Mouse (Mus musculus) kidney, postnatal 0 days (tissue): Measurements from ENCODE around the gene Tcea3. TPM values are rescaled to one million over a fixed set of nuclear protein-coding genes. Genes with fewer than 3 reads are reported as not detected.

Source experiments
- ATAC-seq: fragments of 200-750 bp; cut with Nextera tagmentation; replicated peaks from 2 replicates; pipeline ENCODE4 v1.8.0; 2017; ENCODE audit warnings: low read depth, moderate number of reproducible peaks, moderate TSS enrichment, moderate library complexity; ENCODE audit not compliant: low FRiP score
- DNase-seq: peaks from one replicate; pipeline ENCODE4 v3.0.0-alpha.2; 2016; ENCODE audit warnings: low spot score
- H3K27ac ChIP-seq: fragments of 300-500 bp; sonication (generic); 2 replicates; pipeline ENCODE4 v1.5.1; 2014; ENCODE audit warnings: mild to moderate bottlenecking
- H3K27me3 ChIP-seq: fragments of 300-500 bp; sonication (generic); 2 replicates; pipeline ENCODE4 v1.6.1; 2014; ENCODE audit warnings: low read length, mixed read lengths; ENCODE audit not compliant: insufficient read depth
- H3K36me3 ChIP-seq: fragments of 300-500 bp; sonication (generic); 2 replicates; pipeline ENCODE4 v1.6.1; 2014; ENCODE audit warnings: low read length, mixed read lengths; ENCODE audit not compliant: insufficient read depth
- H3K4me1 ChIP-seq: fragments of 300-500 bp; sonication (generic); replicated peaks from 2 replicates; pipeline ENCODE4 v1.6.1; 2014; ENCODE audit warnings: antibody characterized with exemption, low read length, mixed read lengths; ENCODE audit not compliant: insufficient read depth
- H3K4me2 ChIP-seq: fragments of 300-500 bp; sonication (generic); 2 replicates; pipeline ENCODE4 v1.6.1; 2014; ENCODE audit warnings: mild to moderate bottlenecking, low read length, moderate library complexity, mixed read lengths
- H3K4me3 ChIP-seq: fragments of 300-500 bp; sonication (generic); replicated peaks from 2 replicates; pipeline ENCODE4 v1.5.1; 2014; ENCODE audit warnings: low read depth, low read length
- H3K9ac ChIP-seq: fragments of 300-500 bp; sonication (generic); 2 replicates; pipeline ENCODE4 v1.6.1; 2014; ENCODE audit warnings: low read depth, low read length
- H3K9me3 ChIP-seq: fragments of 300-500 bp; sonication (generic); replicated peaks from 2 replicates; pipeline ENCODE4 v1.6.1; 2016; ENCODE audit warnings: low read length, inconsistent platforms, mixed read lengths
- CTCF ChIP-seq: IDR thresholded peaks from 2 replicates; pipeline ENCODE4 v1.5.1; 2016; ENCODE audit warnings: antibody characterized with exemption, low read depth, mild to moderate bottlenecking, moderate library complexity
- WGBS: fragments of 180-500 bp; shearing (Covaris S2); extraction: QIAGEN DNeasy Blood & Tissue Kit; methylation state at CpG from one replicate; pipeline ENCODE4 v1.1.7; 2014; 5-methylcytosine and 5-hydroxymethylcytosine counted together
- polyA plus RNA-seq: library from polyadenylated mRNA; unstranded; fragments of >200 nt; fragmentation: Nextera tagmentation; extraction: Ambion mirVana; gene quantifications from 2 replicates; pipeline ENCODE4 v1.2.1, GENCODE M21; 2015

Gene Tcea3
- polyA plus RNA-seq, 1 experiment from 2014 or later, result 11.2 TPM

DNA sequence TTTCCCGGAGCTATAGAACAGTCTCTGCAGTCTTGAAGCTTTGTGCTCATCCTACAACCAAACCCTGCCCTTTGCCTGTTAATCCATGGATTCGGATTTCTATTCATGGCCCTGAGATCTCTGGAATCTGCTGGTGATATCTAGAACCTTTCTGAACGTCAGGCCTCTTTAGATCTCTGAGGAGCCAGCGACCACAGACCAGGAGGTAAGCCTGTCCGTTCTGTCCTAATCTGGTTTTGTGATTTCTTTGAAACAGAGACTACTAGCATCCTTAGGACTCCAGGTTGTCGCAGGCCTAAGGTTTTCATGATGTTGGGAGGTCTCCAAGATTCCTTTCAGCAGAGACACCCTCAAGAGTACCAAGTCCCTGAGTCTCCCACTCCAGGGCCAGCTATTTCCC, 37.4 kb downstream of the Tcea3 start:
- ATAC-seq (no peak), DNase-seq (peak; percentile 35)
- Histone ChIP-seq H3K27ac (peak overlapping the region; percentile 96), H3K36me3 (peaks cover 19% of the 10 kb centered on the region), H3K27me3 (no peaks in the 10 kb centered on the region), H3K9ac (peak overlapping the region; percentile 63), H3K4me1 (peaks cover 15% of the 10 kb centered on the region; the same call in 1 of the 2 replicates), H3K4me3 (peak overlapping the region; percentile 62), H3K4me2 (peak overlapping the region; percentile 77), H3K9me3 (no peaks in the 10 kb centered on the region)
- TF ChIP-seq CTCF, result no peak
- WGBS, result 29% methylated on average over 6 of the region's 6 CpGs

DNA sequence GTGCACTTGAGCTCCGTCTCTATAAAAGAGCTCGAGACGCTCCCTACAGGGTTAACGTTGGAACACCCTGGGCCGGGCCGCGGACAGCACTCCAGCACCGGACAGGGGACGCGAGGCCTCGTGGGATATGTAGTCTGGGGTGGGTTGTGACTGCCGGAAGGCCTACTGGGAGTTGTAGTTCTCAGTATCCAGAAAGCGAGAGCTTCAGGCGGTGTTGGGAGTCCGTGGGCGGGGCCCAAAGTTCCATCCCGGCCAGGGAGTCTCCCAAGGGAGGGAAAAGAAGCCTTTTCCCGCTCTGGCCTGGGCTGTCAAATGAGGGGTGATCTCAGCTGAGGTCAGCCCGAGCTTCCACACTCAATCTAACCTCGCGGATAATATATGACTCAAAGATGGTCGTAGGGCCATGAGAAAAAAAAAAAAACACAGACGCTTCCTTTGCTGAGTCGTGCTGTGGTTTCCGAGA, 37.9 kb downstream of the Tcea3 start:
- Histone ChIP-seq H3K36me3 (peaks cover 24% of the 10 kb centered on the region), H3K4me1 (peaks cover 15% of the 10 kb centered on the region; the same call in 1 of the 2 replicates), H3K4me3 (peak overlapping the region; percentile 62), H3K27me3 (no peaks in the 10 kb centered on the region), H3K9me3 (no peaks in the 10 kb centered on the region), H3K4me2 (peak overlapping the region; percentile 77), H3K9ac (peak overlapping the region; percentile 63), H3K27ac (peak overlapping the region; percentile 96)
- 0% methylated on average over 25 of the region's 25 CpGs for WGBS
- peak; percentile 95 for ATAC-seq
- peak; percentile 99 for DNase-seq
- no peak for TF ChIP-seq CTCF

GRCm38 (mm10) chr4:136285811-136286371, 38.4 kb downstream of the Tcea3 start:
- peak; percentile 84 for ATAC-seq
- peak overlapping the region; percentile 77 for H3K4me2 ChIP-seq
- H3K4me3 ChIP-seq, result peak overlapping the region; percentile 62
- under 1% methylated on average over 29 of the region's 29 CpGs for WGBS
- no peaks in the 10 kb centered on the region for H3K27me3 ChIP-seq
- no peaks in the 10 kb centered on the region for H3K9me3 ChIP-seq
- peak overlapping the region; percentile 96 for H3K27ac ChIP-seq
- peaks cover 15% of the 10 kb centered on the region; the same call in 1 of the 2 replicates for H3K4me1 ChIP-seq
- peak; percentile 99 for DNase-seq
- peak overlapping the region; percentile 63 for H3K9ac ChIP-seq
- no peak for TF ChIP-seq CTCF
- H3K36me3 ChIP-seq, result peaks cover 29% of the 10 kb centered on the region

- no peaks in the 10 kb centered on the region for H3K27me3 ChIP-seq
- no peak overlapping the region for H3K27ac ChIP-seq
- 65% methylated on average over 65 of the region's 66 CpGs for WGBS
- no peak overlapping the region for H3K9ac ChIP-seq
- H3K36me3 ChIP-seq, result peaks cover 60% of the 10 kb centered on the region
- ATAC-seq (no peak), DNase-seq (no peak)
- H3K4me3 ChIP-seq, result no peak overlapping the region
- no peaks in the 10 kb centered on the region for H3K9me3 ChIP-seq
- 0 out of 2 replicates have a peak, but pooled peaks cover 10% of the 10 kb centered on the region for H3K4me1 ChIP-seq
- no peak for TF ChIP-seq CTCF
- no peak overlapping the region for H3K4me2 ChIP-seq
Observed at GRCm38 (mm10) chr4:136289918-136290780, 42.6 kb downstream of the Tcea3 start.

DNA sequence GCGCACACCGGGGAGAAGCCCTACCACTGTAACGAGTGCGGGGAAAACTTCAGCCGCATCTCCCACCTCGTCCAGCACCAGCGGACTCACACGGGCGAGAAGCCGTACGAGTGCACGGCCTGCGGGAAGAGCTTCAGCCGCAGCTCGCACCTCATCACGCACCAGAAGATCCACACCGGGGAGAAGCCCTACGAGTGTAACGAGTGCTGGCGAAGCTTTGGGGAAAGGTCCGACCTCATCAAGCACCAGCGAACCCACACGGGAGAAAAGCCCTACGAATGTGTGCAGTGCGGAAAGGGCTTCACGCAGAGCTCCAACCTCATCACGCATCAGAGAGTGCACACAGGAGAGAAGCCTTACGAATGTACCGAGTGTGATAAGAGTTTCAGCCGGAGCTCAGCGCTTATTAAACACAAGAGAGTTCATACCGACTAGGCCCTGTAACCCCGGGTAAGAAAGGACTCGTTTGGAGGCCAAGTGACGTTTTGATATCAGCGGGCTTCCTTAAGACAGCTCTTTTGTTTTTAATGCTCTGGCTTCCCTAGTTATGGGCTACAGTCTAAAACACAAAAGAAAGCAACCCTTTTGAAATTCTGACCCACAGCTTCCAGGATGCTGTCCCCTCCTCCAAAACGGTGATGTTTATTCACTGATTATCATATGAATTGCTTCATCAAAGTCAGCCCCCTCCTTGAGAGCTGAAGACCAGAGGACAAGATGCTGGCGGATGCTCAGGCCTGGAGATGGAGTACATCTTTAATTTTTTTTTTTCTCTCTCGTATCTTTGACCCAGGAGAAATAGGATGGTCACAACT, 43.5 kb downstream of the Tcea3 start:
- 73% methylated on average over 39 of the region's 39 CpGs for WGBS
- no peak for TF ChIP-seq CTCF
- H3K4me1 ChIP-seq, result 0 out of 2 replicates have a peak, but pooled peaks cover 10% of the 10 kb centered on the region
- H3K36me3 ChIP-seq, result peaks cover 60% of the 10 kb centered on the region
- H3K27me3 ChIP-seq, result no peaks in the 10 kb centered on the region
- no peak overlapping the region for H3K9ac ChIP-seq
- DNase-seq (no peak), ATAC-seq (no peak)
- no peak overlapping the region for H3K27ac ChIP-seq
- no peak overlapping the region for H3K4me3 ChIP-seq
- no peak overlapping the region for H3K4me2 ChIP-seq
- H3K9me3 ChIP-seq, result no peaks in the 10 kb centered on the region

GRCm38 (mm10) chr4:136291692-136292091, 44.2 kb downstream of the Tcea3 start:
- H3K4me1 ChIP-seq, result 0 out of 2 replicates have a peak, but pooled peaks cover 6% of the 10 kb centered on the region
- ATAC-seq (no peak), DNase-seq (no peak)
- no peaks in the 10 kb centered on the region for H3K27me3 ChIP-seq
- H3K4me2 ChIP-seq, result no peak overlapping the region
- no peaks in the 10 kb centered on the region for H3K9me3 ChIP-seq
- peaks cover 60% of the 10 kb centered on the region for H3K36me3 ChIP-seq
- no peak overlapping the region for H3K27ac ChIP-seq
- no peak overlapping the region for H3K9ac ChIP-seq
- H3K4me3 ChIP-seq, result no peak overlapping the region
- 87% methylated on average over 6 of the region's 6 CpGs for WGBS
- no peak for TF ChIP-seq CTCF
